Mouse (Mus musculus): ENCODE measurements around the gene Serpinb1b.

Serpinb1b gene

GRCm38 (mm10) chr13:33091306-33091705 lies 12.9 kb downstream of the Serpinb1b start:
- no peak for DNase-seq (ENCODE audit: low spot score in 2 of 2)

- no peak for DNase-seq (ENCODE audit: low spot score in 2 of 2)
Observed at GRCm38 (mm10) chr13:33095575-33095974, 17.2 kb downstream of the Serpinb1b start.

- DNase-seq (ENCODE audit: low spot score in 2 of 2), result no peak
Observed at GRCm38 (mm10) chr13:33105626-33106025, 27.3 kb downstream of the Serpinb1b start.

- DNase-seq (ENCODE audit: low spot score in 2 of 2), result no peak
Observed at GRCm38 (mm10) chr13:33113054-33113453, 34.7 kb downstream of the Serpinb1b start.

- DNase-seq (ENCODE audit: low spot score in 2 of 2), result no peak
Observed at GRCm38 (mm10) chr13:33137717-33138116, 59.3 kb downstream of the Serpinb1b start.

GRCm38 (mm10) chr13:33141435-33141834 lies 63.1 kb downstream of the Serpinb1b start:
- no peak for DNase-seq (ENCODE audit: low spot score in 2 of 2)

All from frontal cortex, postnatal 25 days (tissue).